Mouse (Mus musculus) right cerebral cortex, adult 2 months (tissue): ENCODE results near the gene 9530077C05Rik.
A peak's percentile ranks its signal among the peaks of the same experiment; 100 is the strongest.
"Not testable (repeated sequence)": the region's sequence is repeated elsewhere in the genome, so short reads cannot be mapped to it uniquely, and the experiment has no call there.

Experiments
- DNase-seq, 2 experiments: peaks; one replicate each; pipeline ENCODE4 v3.0.0; 2021 to 2022; ENCODE audit warnings: low spot score in 2 of 2

9530077C05Rik gene

DNA sequence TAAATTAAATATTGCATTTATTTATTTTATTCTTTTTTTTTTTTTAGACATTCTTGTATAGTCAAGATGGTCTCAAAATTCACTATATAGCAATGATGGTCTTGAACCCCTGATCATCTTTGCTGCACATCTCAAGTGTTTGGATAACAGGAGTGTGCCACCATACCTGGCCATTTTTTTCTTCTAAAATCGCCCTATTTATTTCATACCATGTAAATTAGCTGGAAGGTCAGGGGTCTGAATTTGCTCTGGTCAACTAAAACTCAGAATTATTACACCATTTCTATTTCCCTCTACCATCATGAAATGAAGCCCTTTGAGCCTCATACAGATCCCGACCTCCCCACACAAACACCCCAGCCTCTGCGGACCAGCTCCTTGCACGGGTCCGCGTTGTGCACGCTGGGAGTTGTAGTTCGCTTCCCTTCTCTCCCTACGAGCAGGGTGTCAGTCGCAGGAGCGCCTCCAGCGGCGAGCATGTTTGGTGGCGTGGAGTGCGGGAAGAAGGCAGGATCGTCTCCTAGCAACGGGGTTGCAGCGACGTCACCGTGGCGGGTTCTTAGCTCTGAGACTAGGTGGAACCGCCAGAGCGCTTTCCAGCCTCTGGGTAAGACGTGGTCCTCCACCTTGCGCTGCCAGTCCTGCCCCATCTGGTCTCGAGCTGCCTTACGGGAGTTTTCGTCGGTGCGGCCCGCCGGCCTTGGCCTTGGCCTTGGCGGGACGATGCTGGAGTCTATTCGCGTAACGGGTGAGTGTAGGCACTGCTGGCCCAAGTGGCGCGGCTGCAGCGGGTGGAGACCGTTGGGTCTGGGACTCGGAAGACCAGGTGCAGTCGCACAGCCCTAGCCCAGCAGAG is at the start of gene 9530077C05Rik:
Gene 9530077C05Rik, plus strand, starts transcription at position 512 of the 856 bp plus-strand sequence.
- peak; percentile 98 to 99 for DNase-seq

GRCm38 (mm10) chr9:22366221-22366620 is 45.1 kb upstream of the 9530077C05Rik start:
- no peak for DNase-seq

GRCm38 (mm10) chr9:22366621-22367020 is 44.7 kb upstream of the 9530077C05Rik start:
- no peak for DNase-seq

DNA sequence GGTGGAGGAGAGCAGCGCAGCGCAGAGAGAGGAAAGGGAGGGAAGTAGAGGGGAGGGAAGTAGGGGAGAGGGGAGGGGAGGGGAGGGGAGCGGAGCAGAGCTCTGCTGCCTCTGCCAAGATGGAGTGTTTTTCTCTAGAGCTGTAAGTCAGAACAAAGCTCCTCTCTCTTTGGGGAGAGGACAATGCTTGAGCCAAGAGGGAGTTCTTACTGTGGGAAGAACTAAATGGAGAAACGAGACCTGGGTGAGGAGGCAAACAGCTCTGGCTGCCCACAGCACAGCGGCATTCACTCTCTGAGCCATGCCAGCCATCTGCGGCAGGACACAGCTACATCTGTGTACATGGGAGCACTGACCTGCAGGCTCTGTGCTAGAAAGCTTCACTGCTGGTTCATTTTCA is 43.3 kb upstream of the 9530077C05Rik start:
- DNase-seq: no peak

GRCm38 (mm10) chr9:22372760-22373159 is 38.6 kb upstream of the 9530077C05Rik start:
- no peak for DNase-seq

DNA sequence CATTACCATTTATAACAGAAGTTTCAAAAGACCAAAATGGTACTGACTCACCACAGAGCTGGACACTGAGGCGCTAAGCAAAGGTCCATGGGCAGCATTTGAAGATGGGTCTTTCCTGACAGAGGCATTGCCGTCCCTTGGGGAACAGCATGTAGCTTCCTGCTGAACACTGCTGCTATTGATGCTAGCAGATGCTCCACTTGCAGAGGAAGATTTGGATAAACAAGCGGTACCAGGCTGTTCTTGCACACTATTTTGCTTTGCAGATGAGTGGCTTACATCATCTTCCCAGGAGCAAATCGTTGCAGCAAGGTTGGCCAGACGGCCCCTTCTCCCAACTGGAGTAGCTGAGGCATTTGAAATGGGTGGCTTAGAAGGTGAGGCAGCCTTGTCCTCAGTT is 35.2 kb upstream of the 9530077C05Rik start:
- DNase-seq: peak; percentile 11 to 18

DNA sequence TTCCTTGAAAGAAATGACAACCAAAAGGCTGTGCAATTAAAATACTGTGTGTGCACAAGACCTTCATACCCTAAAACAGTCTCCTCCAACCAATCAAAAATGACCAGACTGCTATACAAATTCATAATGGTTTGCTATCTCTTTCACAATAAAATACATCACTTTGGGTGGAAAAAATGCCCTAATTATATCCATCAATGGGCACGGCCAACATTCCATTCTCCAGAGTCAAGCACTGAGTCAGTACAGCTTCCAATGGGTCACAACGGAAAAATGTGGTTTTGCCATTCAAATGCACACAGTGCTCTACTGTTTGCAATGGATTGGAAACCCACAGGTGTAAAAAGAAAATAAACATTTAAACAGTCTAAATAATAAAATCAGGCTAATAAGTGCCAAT is 25.4 kb upstream of the 9530077C05Rik start:
- no peak for DNase-seq

- DNase-seq: no peak
Observed at GRCm38 (mm10) chr9:22387901-22388300, 23.4 kb upstream of the 9530077C05Rik start.

- no peak for DNase-seq
Observed at GRCm38 (mm10) chr9:22388401-22388980, 22.8 kb upstream of the 9530077C05Rik start.

- DNase-seq: peak; percentile 79 to 80
Observed at GRCm38 (mm10) chr9:22389021-22389476, 22.3 kb upstream of the 9530077C05Rik start, which contains the start of gene Anln. TSS of gene Anln (minus strand) at chr9:22389188.

- DNase-seq: no peak
Observed at GRCm38 (mm10) chr9:22389736-22390245, 21.5 kb upstream of the 9530077C05Rik start.

DNA sequence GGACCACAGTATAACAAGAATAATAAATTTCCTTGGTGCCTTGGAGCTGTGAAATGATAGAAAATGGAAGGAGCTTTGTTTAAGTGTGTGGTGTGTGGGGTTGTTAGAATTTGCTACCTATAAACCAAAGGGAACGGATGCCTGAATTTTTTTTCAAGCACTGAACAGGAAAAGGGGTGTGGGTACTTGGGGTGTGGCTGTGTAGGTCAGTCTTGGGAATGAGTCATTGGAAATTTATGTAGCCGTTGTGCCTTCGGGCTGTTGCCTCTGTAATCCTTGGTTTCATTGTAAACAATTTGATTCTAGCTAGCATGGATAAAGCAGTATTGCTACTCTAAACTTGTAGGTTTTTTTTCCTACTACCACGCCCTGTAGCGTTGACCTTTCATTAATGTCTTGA is 20.9 kb upstream of the 9530077C05Rik start:
- no peak for DNase-seq

DNA sequence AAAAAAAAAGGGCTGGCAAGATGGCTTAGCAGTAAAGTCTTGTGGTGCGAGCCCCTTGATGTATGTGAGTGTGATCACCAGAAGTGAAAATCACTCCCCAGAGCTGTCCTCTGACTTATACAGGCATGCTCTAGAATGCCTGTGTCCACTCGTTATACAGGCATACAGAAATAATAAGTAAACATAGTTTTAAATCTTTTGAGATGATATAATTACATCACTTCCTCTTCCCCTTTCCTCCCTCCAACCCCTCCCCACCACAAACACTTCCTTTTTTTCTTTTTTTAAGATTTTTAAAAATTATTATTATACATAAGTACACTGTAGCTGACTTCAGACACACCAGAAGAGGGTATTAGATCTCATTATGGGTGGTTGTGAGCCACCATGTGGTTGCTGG is 16.6 kb upstream of the 9530077C05Rik start:
- no peak for DNase-seq

DNA sequence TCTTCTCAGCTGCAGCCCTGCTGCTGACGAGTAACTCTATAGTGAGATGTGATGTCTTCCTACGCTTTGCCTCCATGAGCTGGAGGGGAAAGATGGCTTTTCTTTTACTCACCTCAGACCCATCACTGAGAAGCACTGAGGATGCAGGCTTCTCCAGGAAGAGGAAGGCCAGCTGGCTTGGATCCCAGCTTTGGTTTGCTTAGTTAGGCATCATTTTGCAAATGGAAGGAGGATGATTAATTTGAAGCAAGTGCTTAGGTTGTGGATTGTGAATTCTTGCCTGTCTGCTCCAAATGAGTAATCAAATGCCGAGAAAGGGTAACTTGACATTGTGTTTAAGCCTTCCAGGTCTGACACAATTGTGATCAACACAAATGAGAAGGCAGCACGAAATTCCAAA is 12.3 kb upstream of the 9530077C05Rik start:
- DNase-seq: no peak

- DNase-seq: no peak
Observed at GRCm38 (mm10) chr9:22402001-22402400, 9.3 kb upstream of the 9530077C05Rik start.

- no peak for DNase-seq
Observed at GRCm38 (mm10) chr9:22402976-22403375, 8.3 kb upstream of the 9530077C05Rik start.

- not testable (repeated sequence) for DNase-seq
Observed at GRCm38 (mm10) chr9:22403501-22403900, 7.8 kb upstream of the 9530077C05Rik start.

DNA sequence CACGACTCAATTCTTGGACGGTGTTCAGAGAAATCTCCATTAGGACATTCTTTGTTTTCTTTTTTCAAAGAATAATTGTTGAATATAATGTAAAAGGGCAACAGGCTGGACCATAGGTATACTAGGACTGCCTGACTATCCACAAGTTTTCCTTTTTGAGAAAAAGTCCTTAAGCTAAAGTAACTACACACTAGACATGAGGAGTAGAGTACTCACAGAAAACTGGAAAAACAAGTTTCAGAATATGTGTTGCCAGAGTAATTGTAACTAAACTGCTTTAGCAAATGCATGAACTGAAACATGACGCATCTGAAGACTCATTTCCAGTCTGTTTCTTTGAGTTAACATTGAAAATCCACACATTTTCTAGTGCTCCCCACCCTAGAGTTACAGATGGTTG is 5.9 kb upstream of the 9530077C05Rik start:
- DNase-seq: no peak

DNA sequence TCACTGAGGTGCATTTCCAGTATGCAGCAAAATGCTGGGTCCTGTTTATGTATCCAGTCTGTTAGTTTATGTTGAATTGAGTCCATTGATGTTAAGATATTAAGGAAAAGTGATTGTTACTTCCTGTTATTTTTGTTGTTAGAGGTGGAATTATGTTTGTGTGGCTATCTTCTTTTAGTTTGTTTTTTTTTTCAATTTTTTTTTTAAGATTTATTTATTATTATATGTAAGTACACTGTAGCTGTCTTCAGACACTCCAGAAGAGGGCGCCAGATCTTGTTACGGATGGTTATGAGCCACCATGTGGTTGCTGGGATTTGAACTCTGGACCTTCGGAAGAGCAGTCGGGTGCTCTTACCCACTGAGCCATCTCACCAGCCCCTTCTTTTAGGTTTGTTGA is 3.7 kb upstream of the 9530077C05Rik start:
- not testable (repeated sequence) for DNase-seq

DNA sequence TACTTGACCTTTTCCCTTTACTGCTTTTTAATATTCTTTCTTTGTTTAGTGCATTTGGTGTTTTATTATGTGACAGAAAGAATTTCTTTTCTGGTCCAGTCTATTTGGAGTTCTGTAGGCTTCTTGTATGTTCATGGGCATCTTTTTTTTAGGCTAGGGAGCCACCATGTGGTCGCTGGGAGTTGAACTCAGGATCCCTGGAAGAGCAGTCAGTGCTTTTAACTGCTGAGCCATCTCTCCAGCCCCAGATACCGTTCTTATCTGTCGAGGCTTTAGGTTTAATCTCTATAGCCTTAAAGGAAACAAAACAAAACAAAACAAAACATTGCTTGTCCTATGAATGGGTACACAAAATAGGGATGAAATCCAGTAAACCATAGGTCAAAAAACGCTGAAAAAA is 3.0 kb upstream of the 9530077C05Rik start:
- peak in 1 of 2 experiments; percentile 37 for DNase-seq

DNA sequence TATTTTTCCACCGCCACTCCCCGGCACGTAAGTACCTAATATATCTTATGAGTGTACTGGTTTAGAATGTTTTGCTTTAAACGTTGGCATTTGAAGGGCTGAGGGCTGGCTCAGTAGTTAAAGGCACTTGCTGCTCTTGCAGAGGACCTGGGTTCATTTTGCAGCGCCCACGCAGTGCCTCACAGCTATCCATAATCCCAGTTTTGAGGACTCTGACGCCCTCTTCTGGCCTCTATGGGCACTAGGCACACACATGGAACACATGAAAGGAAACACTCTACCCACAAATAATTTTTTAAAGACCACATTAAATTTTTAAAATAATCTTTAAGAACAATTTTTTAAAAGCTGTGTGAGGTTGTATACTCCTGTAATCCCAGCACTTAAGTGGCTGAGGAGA is 1.8 kb upstream of the 9530077C05Rik start:
- no peak for DNase-seq

GRCm38 (mm10) chr9:22416187-22416586 is 4.9 kb downstream of the 9530077C05Rik start:
- DNase-seq: no peak

GRCm38 (mm10) chr9:22417547-22417946 is 6.2 kb downstream of the 9530077C05Rik start:
- no peak for DNase-seq
